Mouse (Mus musculus) MEL (cell line): ENCODE measurements around the gene RPS10-NUDT3. TPM values are rescaled to one million over a fixed set of nuclear protein-coding genes. Genes with fewer than 3 reads are reported as not detected.

Experiments used
- DNase-seq: peaks from one replicate; pipeline ENCODE4 v3.0.0; 2011; ENCODE audit warnings: low read depth, low spot score
- H3K27ac ChIP-seq: 2 replicates; pipeline ENCODE4 v1.5.1; 2012; ENCODE audit warnings: low read depth, mild to moderate bottlenecking, control low read depth, low read length, moderate library complexity; ENCODE audit not compliant: control insufficient read depth
- H3K27me3 ChIP-seq, 2 experiments: fragments of 150-350 bp in 1 of 2; sonication (generic) in 1 of 2; 2 replicates each; pipeline ENCODE4 v1.6.1; 2012; ENCODE audit warnings: low read length in 2 of 2, mild to moderate bottlenecking in 2 of 2, improper control_type of control experiment in 1 of 2, moderate library complexity in 1 of 2; ENCODE audit not compliant: insufficient read depth in 2 of 2, control insufficient read depth in 1 of 2
- H3K36me3 ChIP-seq, 2 experiments: 2 replicates each; pipeline ENCODE4 v1.6.1; 2012 to 2014; ENCODE audit warnings: low read length in 2 of 2, improper control_type of control experiment in 1 of 2, inconsistent platforms in 1 of 2, mild to moderate bottlenecking in 1 of 2; ENCODE audit not compliant: insufficient read depth in 2 of 2, control insufficient read depth in 1 of 2
- H3K4me1 ChIP-seq, 2 experiments: fragments of 150-350 bp in 1 of 2; sonication (generic) in 1 of 2; 2 replicates each; pipeline ENCODE4 v1.6.1; 2012; ENCODE audit warnings: low read length in 2 of 2, improper control_type of control experiment in 1 of 2, mild to moderate bottlenecking in 1 of 2; ENCODE audit not compliant: insufficient read depth in 2 of 2, control insufficient read depth in 1 of 2
- H3K4me3 ChIP-seq, 2 experiments: fragments of 150-350 bp in 1 of 2; sonication (generic) in 1 of 2; 2 replicates each; pipeline ENCODE4 v1.5.1; 2012; ENCODE audit warnings: low read depth in 2 of 2, low read length in 2 of 2, mild to moderate bottlenecking in 2 of 2, moderate library complexity in 2 of 2, control low read depth in 1 of 2, improper control_type of control experiment in 1 of 2; ENCODE audit not compliant: control insufficient read depth in 1 of 2, insufficient read depth in 1 of 2
- H3K79me2 ChIP-seq: 2 replicates; pipeline ENCODE4 v1.6.1; 2012; ENCODE audit warnings: mild to moderate bottlenecking, low read length, moderate library complexity; ENCODE audit not compliant: control insufficient read depth, poor library complexity, insufficient read depth
- H3K9ac ChIP-seq: 2 replicates; pipeline ENCODE4 v1.6.1; 2012; ENCODE audit warnings: low read depth, mild to moderate bottlenecking, control low read depth, low read length, moderate library complexity; ENCODE audit not compliant: control insufficient read depth, poor library complexity, severe bottlenecking
- H3K9me3 ChIP-seq: fragments of 150-350 bp; sonication (generic); replicated peaks from 2 replicates; pipeline ENCODE4 v1.6.1; 2012; ENCODE audit warnings: mild to moderate bottlenecking, low read length, improper control_type of control experiment, moderate library complexity; ENCODE audit not compliant: insufficient read depth
- CHD2 ChIP-seq: IDR thresholded peaks from 2 replicates; pipeline ENCODE4 v1.6.1; 2011; ENCODE audit warnings: low read length, improper control_type of control experiment
- CTCF ChIP-seq, 3 experiments: IDR thresholded peaks in 2 of 3; conservative IDR thresholded peaks in 1 of 3; 2 replicates each; pipeline ENCODE4 v1.5.1; 2011 to 2012; ENCODE audit warnings: low read length in 3 of 3, low read depth in 2 of 3, mild to moderate bottlenecking in 2 of 3, improper control_type of control experiment in 1 of 3, inconsistent platforms in 1 of 3, mixed read lengths in 1 of 3, moderate library complexity in 1 of 3; ENCODE audit not compliant: control insufficient read depth in 1 of 3, insufficient read depth in 1 of 3, poor library complexity in 1 of 3, severe bottlenecking in 1 of 3
- E2F4 ChIP-seq: IDR thresholded peaks from 2 replicates; pipeline ENCODE4 v1.6.1; 2011; ENCODE audit warnings: low read depth, low read length, improper control_type of control experiment, borderline replicate concordance
- ELF1 ChIP-seq: IDR thresholded peaks from 2 replicates; pipeline ENCODE4 v1.6.1; 2014; ENCODE audit warnings: low read depth, mild to moderate bottlenecking, inconsistent platforms, low read length, improper control_type of control experiment, moderate library complexity
- EP300 ChIP-seq, 2 experiments: IDR thresholded peaks; 2 replicates each; pipeline ENCODE4 v1.6.1; 2011; ENCODE audit warnings: improper control_type of control experiment in 2 of 2, low read length in 2 of 2, low read depth in 1 of 2, mild to moderate bottlenecking in 1 of 2
- ETS1 ChIP-seq: IDR thresholded peaks from 2 replicates; pipeline ENCODE4 v1.6.1; 2012; ENCODE audit warnings: low read depth, mild to moderate bottlenecking, inconsistent platforms, low read length, improper control_type of control experiment, moderate library complexity
- GABPA ChIP-seq: IDR thresholded peaks from 2 replicates; pipeline ENCODE4 v1.6.1; 2012; ENCODE audit warnings: low read depth, mild to moderate bottlenecking, inconsistent platforms, low read length, improper control_type of control experiment, moderate library complexity
- HCFC1 ChIP-seq: IDR thresholded peaks from 2 replicates; pipeline ENCODE4 v1.6.1; 2012; ENCODE audit warnings: low read depth, mild to moderate bottlenecking, inconsistent platforms, low read length, improper control_type of control experiment, moderate library complexity
- JUND ChIP-seq: IDR thresholded peaks from 2 replicates; pipeline ENCODE4 v1.6.1; 2011; ENCODE audit warnings: low read depth, mild to moderate bottlenecking, improper control_type of control experiment, low read length
- KAT2A ChIP-seq: conservative IDR thresholded peaks from 2 replicates; pipeline ENCODE4 v1.6.1; 2012; ENCODE audit warnings: low read depth, low read length, improper control_type of control experiment, inconsistent platforms
- MAX ChIP-seq: IDR thresholded peaks from 2 replicates; pipeline ENCODE4 v1.6.1; 2011; ENCODE audit warnings: low read length, improper control_type of control experiment
- MAZ ChIP-seq: IDR thresholded peaks from 2 replicates; pipeline ENCODE4 v1.6.1; 2012; ENCODE audit warnings: low read depth, mild to moderate bottlenecking, inconsistent platforms, low read length, improper control_type of control experiment
- MXI1 ChIP-seq: IDR thresholded peaks from 2 replicates; pipeline ENCODE4 v1.6.1; 2011; ENCODE audit warnings: mild to moderate bottlenecking, low read depth, low read length, improper control_type of control experiment
- MYB ChIP-seq: IDR thresholded peaks from 2 replicates; pipeline ENCODE4 v1.6.1; 2011; ENCODE audit warnings: mild to moderate bottlenecking, low read depth, low read length, improper control_type of control experiment
- MYC ChIP-seq: IDR thresholded peaks from 2 replicates; pipeline ENCODE4 v1.6.1; 2011; ENCODE audit warnings: low read depth, mild to moderate bottlenecking, low read length, improper control_type of control experiment, moderate library complexity
- NELFE ChIP-seq: IDR thresholded peaks from 2 replicates; pipeline ENCODE4 v1.6.1; 2011; ENCODE audit warnings: low read depth, low read length, improper control_type of control experiment
- POLR2A ChIP-seq, 2 experiments: IDR thresholded peaks; 2 replicates each; pipeline ENCODE4 v1.6.1; 2011 to 2012; ENCODE audit warnings: low read length in 2 of 2, mild to moderate bottlenecking in 2 of 2, control low read depth in 1 of 2, improper control_type of control experiment in 1 of 2, low read depth in 1 of 2, moderate library complexity in 1 of 2; ENCODE audit not compliant: control insufficient read depth in 1 of 2, insufficient read depth in 1 of 2, poor library complexity in 1 of 2
- POLR2AphosphoS2 ChIP-seq: IDR thresholded peaks from 2 replicates; pipeline ENCODE4 v1.6.1; 2011; ENCODE audit warnings: low read length, improper control_type of control experiment
- POLR2AphosphoS5 ChIP-seq: IDR thresholded peaks from 2 replicates; pipeline ENCODE4 v1.6.1; 2012; ENCODE audit warnings: low read depth, borderline replicate concordance, mild to moderate bottlenecking, inconsistent platforms, low read length, moderate library complexity, mixed read lengths
- RAD21 ChIP-seq: IDR thresholded peaks from 2 replicates; pipeline ENCODE4 v1.6.1; 2011; ENCODE audit warnings: mild to moderate bottlenecking, low read depth, low read length, improper control_type of control experiment
- RCOR1 ChIP-seq: IDR thresholded peaks from 2 replicates; pipeline ENCODE4 v1.6.1; 2012; ENCODE audit warnings: low read depth, mild to moderate bottlenecking, inconsistent platforms, low read length, improper control_type of control experiment
- SIN3A ChIP-seq: IDR thresholded peaks from 2 replicates; pipeline ENCODE4 v1.6.1; 2012; ENCODE audit warnings: low read length, improper control_type of control experiment, inconsistent platforms
- SMC3 ChIP-seq: IDR thresholded peaks from 2 replicates; pipeline ENCODE4 v1.6.1; 2011; ENCODE audit warnings: low read depth, low read length, improper control_type of control experiment
- TAL1 ChIP-seq: IDR thresholded peaks from 2 replicates; pipeline ENCODE4 v1.6.1; 2012; ENCODE audit warnings: mild to moderate bottlenecking, inconsistent platforms, low read length, moderate library complexity, mixed read lengths
- TBP ChIP-seq: IDR thresholded peaks from 2 replicates; pipeline ENCODE4 v1.8.0; 2011; ENCODE audit warnings: low read depth, low read length, improper control_type of control experiment
- TCF12 ChIP-seq: IDR thresholded peaks from 2 replicates; pipeline ENCODE4 v1.6.1; 2014; ENCODE audit warnings: low read depth, mild to moderate bottlenecking, inconsistent platforms, low read length, improper control_type of control experiment, moderate library complexity
- USF1 ChIP-seq: IDR thresholded peaks from 2 replicates; pipeline ENCODE4 v1.6.1; 2014; ENCODE audit warnings: low read depth, mild to moderate bottlenecking, inconsistent platforms, low read length, improper control_type of control experiment, moderate library complexity
- USF2 ChIP-seq, 2 experiments: IDR thresholded peaks; 2 replicates each; pipeline ENCODE4 v1.6.1; 2011 to 2012; ENCODE audit warnings: improper control_type of control experiment in 2 of 2, low read length in 2 of 2, borderline replicate concordance in 1 of 2, inconsistent platforms in 1 of 2, low read depth in 1 of 2, mild to moderate bottlenecking in 1 of 2; ENCODE audit not compliant: insufficient read depth in 1 of 2
- ZC3H11A ChIP-seq: IDR thresholded peaks from 2 replicates; pipeline ENCODE4 v1.6.1; 2012; ENCODE audit warnings: low read depth, mild to moderate bottlenecking, inconsistent platforms, low read length, improper control_type of control experiment
- polyA plus RNA-seq, 2 experiments: library from polyadenylated mRNA; stranded (reverse) in 1 of 2; unstranded in 1 of 2; fragments of >175 nt in 1 of 2; fragments of >200 nt in 1 of 2; gene quantifications; 2 replicates each; pipeline versions ENCODE4 v1.2.1 to v1.2.4; 2012; ENCODE audit warnings: low replicate concordance in 2 of 2, low read depth in 1 of 2; ENCODE audit not compliant: insufficient read length in 2 of 2, insufficient read depth in 1 of 2, missing spikeins in 1 of 2
- total RNA-seq: library from RNA; depleted of rRNA; stranded (reverse); fragments of 300-350 nt; gene quantifications from 2 replicates; pipeline ENCODE4 v1.2.3, GENCODE M21; 2012

The RPS10-NUDT3 gene
- total and polyA plus RNA-seq, 3 experiments = 37.3 TPM; not detected in 2

DNA sequence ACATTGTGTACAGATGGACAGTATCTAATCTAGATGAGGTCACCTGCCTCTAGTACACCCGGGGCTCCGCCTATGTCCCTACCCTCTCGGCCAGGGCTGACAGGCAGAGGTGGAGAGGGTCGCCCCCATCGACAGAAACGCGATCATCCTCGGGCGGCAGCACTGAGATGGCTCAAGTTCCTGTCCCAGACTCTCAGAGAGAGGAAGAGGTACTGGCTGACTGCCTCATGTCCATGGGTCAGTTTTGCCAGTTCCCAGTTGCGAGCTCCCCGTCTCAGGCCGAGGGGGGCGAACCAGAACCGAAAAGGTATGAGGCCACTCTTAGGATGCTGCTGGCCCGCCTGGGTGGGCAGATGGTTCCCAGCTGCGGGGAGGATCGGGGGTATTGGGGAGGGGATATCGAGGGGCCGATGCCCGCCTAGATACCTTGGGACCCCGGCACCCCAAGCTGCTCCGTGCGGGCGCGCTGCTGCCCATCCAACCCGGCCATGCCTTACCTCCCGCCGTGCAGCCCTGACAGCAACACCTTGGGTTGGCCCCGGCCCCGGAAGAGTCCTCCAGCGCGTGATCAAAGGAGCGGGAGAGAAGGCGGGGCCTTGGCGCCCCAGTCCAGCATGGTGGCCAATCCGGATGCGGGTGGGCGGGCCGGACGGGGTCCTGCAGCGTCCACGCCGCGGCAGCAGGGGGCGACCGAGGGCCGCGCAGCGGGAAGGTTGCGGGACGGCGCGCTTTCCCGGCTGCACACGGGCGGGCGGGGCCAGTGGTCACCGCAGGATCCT is 69.7 kb downstream of the RPS10-NUDT3 start, which contains the start of gene AI413582 (continued):
- TF ChIP-seq SIN3A (peak; percentile 71), CTCF (IDR thresholded peaks at IDR 0.05 in 2 of 3, conservative IDR thresholded peaks at IDR 0.05 in 1 of 3; ENCODE audit: control insufficient read depth in 1 of 3, insufficient read depth in 1 of 3, low read depth in 2 of 3, low read length in 3 of 3, poor library complexity in 1 of 3, severe bottlenecking in 1 of 3) (peak; percentile 42 to 93 (median 83); a peak in 5 of 6 replicates), POLR2A (IDR thresholded peaks at IDR 0.05; ENCODE audit: control insufficient read depth in 1 of 2, insufficient read depth in 1 of 2, low read depth in 1 of 2, low read length in 2 of 2, poor library complexity in 1 of 2) (peak; percentile 79 to 83; a peak in 3 of 4 replicates), NELFE (peak; percentile 70), USF1 (peak; percentile 89), HCFC1 (peak; percentile 60), ZC3H11A (peak; percentile 54), RAD21 (peak; percentile 73), EP300 (IDR thresholded peaks at IDR 0.05; ENCODE audit: low read depth in 1 of 2, low read length in 2 of 2) (no peak), ELF1 (peak; percentile 80), POLR2AphosphoS5 (no peak), E2F4 (peak; percentile 65; the same call in 1 of the 2 replicates), MXI1 (peak; percentile 75), TAL1 (no peak), JUND (no peak), TCF12 (0 out of 2 replicates have a peak, but pooled peaks have one; percentile 22)
- TF ChIP-seq, all 39 proteins: peak for 17

DNA sequence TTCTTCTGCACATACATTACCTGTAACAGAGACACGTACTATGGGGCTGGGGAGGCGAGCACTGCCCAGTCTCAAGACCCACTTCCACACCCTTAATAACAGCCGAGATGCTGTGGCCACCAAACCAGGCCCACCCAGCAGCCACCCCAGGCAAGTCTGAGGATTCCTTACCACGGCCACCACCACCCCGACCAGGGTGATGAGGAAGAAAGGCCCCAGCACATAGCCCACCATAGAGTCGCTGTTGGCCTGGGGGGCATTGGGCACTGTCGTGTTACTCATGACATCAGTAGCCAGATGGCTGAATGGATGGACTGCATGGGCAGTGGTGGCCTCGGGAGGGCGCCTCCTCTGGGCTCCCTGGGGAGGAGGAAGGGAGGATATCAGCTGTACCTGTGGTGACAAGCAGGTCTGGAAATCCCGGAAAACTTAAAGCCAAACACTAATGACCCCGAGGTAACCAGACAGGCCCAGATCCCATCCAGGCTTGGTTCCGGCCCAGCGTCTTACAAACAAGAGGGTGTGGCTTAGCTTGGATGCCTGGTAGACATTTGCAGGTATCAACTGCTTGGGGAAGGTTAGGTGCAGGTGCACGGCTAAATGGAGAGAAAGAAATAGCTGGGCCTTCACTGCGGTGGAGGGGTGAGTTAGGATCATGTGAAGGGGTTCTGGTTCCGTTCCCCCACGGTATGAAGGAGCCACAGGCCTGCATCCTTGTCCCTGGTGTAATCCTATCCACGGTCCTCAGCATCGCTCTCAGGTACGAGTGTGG is 70.4 kb downstream of the RPS10-NUDT3 start:
- H3K27ac ChIP-seq = peak overlapping the region; percentile 29; the same call in 1 of the 2 replicates
- H3K9me3 ChIP-seq = no peaks in the 10 kb centered on the region
- peaks cover 5 to 18% of the 10 kb centered on the region in 2 experiments for H3K36me3 ChIP-seq
- H3K4me3 ChIP-seq = peak overlapping the region; percentile 60 to 85
- H3K27me3 ChIP-seq = no peaks in the 10 kb centered on the region
- peaks cover 2 to 19% of the 10 kb centered on the region in 2 experiments for H3K4me1 ChIP-seq
- DNase-seq = peak; percentile 69
- peaks cover 14% of the 10 kb centered on the region for H3K79me2 ChIP-seq
- peak overlapping the region; percentile 72 for H3K9ac ChIP-seq
- TF ChIP-seq CHD2 (no peak), KAT2A (no peak), SIN3A (no peak; the same call in 1 of the 2 replicates), HCFC1 (0 out of 2 replicates have a peak, but pooled peaks have one; percentile 23), NELFE (no peak; the same call in 1 of the 2 replicates), EP300 (IDR thresholded peaks at IDR 0.05; ENCODE audit: low read depth in 1 of 2, low read length in 2 of 2) (no peak), GABPA (no peak), MAZ (no peak), CTCF (IDR thresholded peaks at IDR 0.05 in 2 of 3, conservative IDR thresholded peaks at IDR 0.05 in 1 of 3; ENCODE audit: control insufficient read depth in 1 of 3, insufficient read depth in 1 of 3, low read depth in 2 of 3, low read length in 3 of 3, poor library complexity in 1 of 3, severe bottlenecking in 1 of 3) (peak; percentile 38 to 52 (median 42); a peak in 5 of 6 replicates), RCOR1 (no peak), E2F4 (no peak), MYB (0 out of 2 replicates have a peak, but pooled peaks have one; percentile 33), ELF1 (no peak), MAX (no peak), ETS1 (no peak), USF1 (no peak), USF2 (IDR thresholded peaks at IDR 0.05; ENCODE audit: borderline replicate concordance in 1 of 2, insufficient read depth in 1 of 2, low read depth in 1 of 2, low read length in 2 of 2) (no peak), TCF12 (no peak), ZC3H11A (no peak), POLR2AphosphoS2 (peak; percentile 92), MYC (no peak), TBP (no peak), POLR2AphosphoS5 (peak; percentile 71; the same call in 1 of the 2 replicates), SMC3 (no peak), TAL1 (no peak)
